Mouse (Mus musculus): Measurements from ENCODE around the gene Rgs13.
"Not testable (repeated sequence)": the region's sequence is repeated elsewhere in the genome, so short reads cannot be mapped to it uniquely, and the experiment has no call there.

Rgs13 gene

DNA sequence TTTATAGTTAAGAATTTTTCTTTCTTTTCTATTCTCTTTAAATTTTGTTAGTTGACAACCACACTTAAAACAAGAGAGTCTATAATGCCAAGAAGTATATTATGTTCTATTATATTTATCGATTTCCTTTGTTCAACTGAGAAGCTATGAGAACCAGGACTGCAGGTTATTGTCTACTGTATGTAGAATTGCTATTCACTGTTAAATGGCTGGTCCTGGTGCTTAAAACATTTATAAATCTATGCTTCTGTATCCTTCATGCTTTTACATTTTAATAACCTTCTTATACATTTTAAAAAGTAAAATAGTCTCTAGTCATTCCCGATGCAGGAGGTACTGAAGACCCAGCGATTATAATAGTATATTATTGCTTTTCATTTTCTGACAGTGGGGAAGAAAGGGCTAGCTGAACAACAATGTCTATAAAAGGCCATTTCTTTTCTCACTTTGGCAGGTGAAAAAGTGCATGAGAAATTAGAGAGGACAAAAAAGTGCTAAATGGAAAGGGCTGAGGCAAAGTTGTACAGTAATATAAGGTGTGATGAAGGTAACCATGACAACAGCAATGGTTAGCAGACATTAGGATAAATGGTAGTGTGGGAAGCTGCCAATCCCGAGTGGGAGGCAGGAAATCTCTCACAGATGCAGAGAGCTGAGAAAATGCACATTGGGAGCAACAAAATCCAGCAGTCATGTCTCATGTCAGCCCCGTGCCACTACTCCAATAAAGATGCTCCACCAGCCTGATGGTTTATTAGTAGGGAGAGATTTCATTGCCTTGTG is 25.6 kb downstream of the Rgs13 start:
- DNase-seq, result no peak

DNA sequence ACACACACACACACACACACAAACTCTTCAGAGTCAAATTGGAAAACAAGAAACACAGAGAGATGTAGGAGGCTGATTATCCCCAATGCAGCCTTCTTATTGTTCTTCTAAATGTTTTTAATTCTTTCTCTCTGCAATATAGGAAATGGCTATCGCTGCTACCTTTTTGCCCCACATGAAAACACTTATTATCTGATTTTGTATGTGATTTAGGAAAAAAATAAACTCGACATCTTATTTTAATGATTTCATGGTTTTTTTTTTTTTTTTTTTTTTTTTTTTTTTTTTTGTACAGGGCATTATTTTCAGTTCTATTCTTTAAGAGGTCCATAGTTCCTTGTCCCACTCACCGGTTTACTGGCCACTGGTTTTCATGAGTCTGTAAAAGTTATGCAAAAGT is 27.2 kb downstream of the Rgs13 start:
- DNase-seq, result no peak

DNA sequence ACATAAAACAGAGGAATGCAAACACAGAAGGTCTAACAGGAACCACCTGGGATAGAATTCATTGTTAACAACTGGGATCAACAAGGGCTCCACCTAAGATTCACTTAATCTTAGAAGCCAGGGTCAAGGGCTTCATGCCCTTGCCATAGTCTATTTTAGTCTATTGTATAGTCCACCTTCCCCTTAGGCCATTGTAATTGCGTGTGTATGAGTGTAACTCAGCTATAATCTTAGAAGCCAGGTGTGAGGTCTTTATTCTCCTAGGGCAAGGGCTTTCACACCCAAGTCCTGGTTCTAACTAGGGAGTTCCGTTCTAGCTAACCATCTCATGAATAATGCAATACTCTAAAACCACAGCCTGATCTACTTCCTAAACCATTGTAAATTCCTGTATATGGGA is 35.8 kb downstream of the Rgs13 start:
- DNase-seq, result not testable (repeated sequence)

DNA sequence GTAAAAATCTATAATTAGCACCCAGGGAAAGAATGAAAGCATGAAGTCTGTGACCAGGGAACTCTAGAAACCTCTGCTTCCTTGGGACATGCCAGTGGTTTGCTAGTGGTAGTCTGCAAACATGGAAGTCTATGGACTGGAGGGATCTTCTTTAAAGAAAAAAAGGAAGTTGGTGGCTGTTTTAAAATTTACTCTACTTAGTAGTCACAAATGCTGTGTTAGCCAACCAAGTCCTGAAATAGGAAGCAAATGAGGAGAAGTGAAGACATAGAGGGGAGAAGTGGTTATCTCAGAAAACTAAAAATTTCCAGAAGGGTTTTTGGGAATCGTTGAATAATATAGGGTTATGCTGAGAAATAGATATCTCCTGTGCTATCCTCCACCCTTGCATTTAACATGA is 37.3 kb downstream of the Rgs13 start:
- DNase-seq, result no peak

DNA sequence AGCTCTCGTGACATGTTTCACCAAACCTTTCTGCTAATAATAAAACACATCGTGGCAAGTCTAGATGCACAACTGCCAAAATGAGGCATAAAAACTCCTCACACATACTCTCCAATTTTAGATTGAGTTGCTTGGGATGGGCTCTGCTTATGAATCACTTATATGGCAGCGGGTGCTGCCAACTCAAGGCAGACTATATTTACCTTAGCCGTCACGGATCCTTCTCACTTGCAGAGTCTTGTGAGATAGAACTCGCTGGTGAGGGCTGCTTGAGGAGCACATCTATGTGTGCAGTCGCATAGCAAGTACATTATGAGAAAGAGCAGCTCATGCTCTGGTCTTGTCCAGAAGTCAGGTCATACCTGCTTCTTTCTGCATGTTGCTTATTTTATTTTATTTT is 49.2 kb downstream of the Rgs13 start:
- DNase-seq, result no peak

DNA sequence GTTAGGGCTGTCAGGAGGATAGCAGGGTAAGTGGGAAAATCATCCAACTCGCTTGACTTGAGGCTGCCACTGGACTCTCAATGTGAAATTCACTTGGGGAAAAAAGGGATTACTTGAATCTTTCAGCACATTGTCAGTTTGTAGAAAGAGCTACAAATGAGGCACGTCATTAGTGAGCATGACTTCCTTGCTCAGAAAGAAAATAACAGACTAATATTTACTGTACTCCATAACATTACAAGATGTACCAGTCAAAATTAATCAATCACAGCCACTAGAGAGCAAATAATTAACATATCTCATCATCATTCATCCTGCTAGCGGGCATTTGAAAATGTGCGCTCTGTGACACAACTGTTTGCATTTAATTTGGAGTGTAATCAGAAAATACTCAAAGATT is 57.1 kb downstream of the Rgs13 start:
- no peak for DNase-seq

DNA sequence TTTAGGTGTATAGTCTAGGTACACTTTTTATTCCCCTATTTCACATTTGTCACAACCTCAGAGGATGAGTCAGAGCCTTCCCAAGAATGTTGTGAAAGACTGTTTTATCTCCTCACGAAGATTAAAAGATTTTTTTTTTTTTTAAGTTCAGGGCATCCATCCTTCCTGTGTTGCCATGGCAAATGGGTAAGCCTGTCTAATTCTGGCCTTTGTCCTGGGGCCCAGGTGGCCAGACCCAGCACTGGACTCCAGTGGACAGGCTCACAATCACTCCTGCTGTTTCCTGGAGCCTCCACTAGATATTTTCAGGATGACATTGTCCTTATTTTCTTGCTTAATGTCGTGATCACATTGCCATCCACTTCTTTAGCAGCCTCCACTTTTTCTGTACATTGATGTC is 57.7 kb downstream of the Rgs13 start:
- no peak for DNase-seq

DNA sequence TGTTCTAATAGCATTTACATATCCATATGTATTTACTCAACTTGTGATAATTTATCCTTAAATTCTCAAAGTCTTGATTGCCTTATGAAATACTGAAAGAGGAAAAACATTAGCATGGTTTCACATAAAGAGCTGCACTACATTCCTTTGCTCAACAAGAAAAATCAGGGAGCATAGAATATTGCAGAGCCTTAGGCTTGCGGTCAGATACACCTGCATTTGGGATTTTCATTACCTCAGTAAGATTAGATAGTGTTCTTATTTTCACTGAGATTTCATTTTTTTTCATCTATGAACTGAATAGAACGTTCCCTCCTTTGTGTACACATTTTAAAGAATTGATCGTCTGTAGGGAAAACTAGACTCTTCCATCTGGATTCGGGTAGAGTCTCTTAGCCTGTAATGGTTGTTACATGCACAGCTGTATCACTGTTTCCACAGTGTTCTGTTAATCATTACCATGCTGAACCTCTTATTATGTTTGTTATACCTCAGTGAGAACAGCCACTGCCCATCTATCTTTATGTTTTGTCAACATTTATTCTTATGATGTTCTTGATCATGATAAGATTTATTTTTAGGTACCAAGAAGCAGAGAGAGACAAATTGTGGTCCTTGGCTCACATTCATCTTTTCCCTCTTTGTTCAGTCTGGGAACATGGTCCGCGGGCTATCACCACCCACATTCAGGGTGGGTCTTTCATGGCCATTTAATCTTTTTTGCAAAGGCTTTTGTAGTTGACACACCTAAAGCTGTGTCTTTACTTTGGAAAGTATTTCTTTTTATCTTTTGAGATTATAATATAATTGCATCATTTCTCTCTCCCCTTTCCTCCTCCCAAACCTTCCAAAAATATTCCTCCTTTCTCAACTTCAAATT is 61.1 kb downstream of the Rgs13 start:
- DNase-seq, result no peak

DNA sequence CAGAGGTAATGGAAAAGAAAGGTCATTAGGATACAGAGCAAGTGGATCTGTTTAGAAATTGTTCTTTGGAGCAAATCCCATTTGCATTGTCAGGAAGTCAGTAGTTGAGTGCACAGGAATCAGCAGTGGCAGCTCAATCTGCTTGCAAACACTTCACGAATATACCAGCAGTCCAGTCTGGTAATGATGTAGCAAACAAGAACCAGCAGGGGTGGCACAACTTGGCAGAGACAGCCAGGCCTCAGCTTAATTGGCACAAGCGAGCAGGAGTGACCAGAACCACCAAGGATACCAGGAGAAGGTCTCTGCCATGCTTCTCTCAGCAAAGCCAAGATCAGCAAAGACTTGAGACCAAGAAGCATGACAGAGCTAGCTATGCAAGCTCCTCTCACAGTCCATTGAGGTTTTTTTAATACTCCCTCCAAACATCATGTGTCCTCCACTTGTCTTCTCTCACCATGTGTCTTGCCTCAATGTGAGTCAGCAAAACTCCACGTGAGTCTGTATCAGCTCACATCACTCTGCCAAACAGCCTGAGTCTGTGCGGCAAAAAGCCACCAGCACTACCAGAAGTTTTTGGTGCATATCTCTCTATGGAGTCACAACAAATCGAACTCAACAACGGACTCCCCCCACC is 63.6 kb downstream of the Rgs13 start:
- no peak for DNase-seq

DNA sequence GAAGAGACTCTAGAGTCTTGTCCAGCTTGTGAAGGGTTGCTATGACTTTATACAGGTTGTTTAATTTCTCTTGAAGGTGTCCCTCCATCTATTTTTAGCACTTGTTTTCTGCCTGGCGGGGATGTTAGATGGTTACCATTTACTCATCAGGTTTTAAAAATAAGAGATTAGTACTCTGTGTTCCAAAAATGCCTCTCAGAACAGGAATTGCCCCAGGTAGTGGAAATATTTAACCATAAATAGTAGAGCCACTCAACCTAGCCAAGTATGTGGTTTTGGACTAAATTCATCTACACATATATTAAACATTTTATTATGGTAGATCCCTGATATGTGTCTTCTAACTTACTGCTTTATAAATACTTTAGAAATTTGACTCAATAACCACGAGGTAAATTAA is 64.2 kb downstream of the Rgs13 start:
- no peak for DNase-seq

DNA sequence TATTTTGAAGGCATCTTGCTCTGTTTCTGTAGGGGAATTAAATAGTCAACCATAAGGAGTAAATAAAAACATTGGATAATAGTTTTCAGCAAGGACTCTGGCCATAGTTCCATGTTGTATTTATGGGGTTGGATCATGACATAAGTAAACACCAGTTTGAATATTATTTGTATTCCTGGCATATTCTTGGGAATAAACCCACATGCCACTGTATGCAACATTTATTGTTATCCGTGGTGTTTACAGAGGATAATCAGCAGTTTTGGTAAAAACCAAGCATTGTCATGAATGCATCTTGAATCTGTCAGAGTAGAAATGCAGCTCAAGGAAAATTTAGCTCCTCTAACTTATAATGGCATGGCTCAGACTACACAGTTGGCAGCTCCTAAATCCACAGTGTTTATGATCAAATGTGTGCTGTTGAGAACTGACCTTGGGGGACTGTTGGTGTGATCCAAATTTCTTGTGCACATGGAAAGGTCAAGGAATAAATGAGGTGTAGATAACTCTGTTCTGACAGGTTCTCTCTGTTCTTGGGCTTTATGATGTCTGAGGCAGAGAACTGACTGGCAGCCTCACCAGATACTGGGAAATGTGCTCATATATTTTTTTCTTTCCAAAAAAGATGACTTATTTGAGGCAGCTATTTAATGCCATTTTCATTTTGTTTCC is 78.4 kb downstream of the Rgs13 start:
- no peak for DNase-seq

DNA sequence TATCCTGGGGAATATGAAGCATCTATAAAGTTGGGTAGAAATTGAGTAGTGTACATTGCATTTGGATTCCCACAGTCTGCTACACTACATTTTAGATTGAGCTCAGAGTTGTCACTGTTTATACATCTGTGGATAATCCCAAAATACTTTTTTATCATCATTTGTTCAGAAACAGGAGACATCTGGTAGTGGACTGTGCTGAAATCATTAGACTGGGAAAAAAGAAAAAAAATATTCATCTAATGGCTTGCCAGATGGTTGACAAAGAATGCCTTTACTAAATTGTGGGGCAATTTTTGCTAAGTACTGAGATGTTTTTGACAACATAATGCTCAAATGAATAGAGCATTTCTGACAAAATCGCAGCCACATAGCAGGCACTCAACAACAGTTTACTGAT is 86.8 kb downstream of the Rgs13 start:
- DNase-seq, result no peak

All from thymus, postnatal 36 days (tissue).